Mouse (Mus musculus) urinary bladder, postnatal 0 days (tissue): ENCODE measurements around the gene Ncoa3. TPM values are rescaled to one million over a fixed set of nuclear protein-coding genes. Genes with fewer than 3 reads are reported as not detected.

Experiments used
- polyA plus RNA-seq: library from polyadenylated mRNA; unstranded; fragments of >200 nt; fragmentation: Nextera tagmentation; extraction: Ambion mirVana; gene quantifications from 2 replicates; pipeline ENCODE4 v1.2.1, GENCODE M21; 2015

Ncoa3 gene
- 11.8 and 12.0 TPM in 2 replicates for polyA plus RNA-seq

DNA sequence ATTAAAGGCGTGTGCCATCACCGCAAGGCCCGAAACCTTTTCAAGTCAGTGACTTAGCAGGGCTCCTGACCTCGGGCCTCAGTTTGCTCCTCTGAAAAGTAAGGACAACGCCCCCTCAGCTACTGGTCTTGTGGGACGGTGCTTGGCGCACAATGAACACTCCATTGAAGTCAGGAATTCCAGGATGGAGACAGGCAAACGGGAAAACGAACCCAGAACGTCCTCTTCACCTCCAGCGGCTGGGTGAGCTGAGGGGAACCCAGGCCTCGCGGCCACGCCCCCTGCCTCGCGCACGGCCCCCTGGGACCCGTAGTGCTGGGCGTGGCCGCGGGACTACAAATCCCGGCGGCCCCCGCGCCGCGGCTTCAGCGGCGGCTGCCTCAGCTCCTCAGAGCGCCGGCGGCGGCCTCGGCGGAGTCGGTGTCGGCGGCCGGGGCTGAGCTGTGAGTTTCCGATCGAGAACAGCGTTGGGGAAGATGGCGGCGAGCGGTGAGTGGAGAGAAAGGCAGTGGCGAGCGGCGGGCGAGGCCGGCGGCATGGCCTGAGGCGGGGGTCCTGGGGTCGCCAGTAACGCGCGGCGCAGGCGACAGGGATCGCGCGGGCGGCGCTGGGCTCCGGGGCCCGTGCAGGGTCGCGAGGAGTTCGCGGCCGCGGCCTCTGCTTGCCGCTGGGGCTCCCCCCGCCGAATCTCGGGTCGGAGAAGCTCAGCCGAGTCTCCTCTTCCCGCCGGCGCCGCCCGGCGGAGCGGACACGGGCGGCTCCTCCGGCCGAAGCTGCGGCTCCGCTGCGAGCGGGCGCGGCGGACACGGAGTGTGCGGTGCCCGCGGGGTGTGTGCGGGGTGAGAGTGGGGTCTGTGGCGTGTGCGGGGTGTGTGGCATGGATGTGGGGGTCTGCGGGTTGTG is at the start of gene Ncoa3:
TSS of gene Ncoa3 (plus strand) at position 367 of the 903 bp plus-strand sequence.

Other genes starting within 250 kb of the Ncoa3 start
- gene Zmynd8, start 93.6 kb upstream of the Ncoa3 start, polyA plus RNA-seq = 24.5 and 28.1 TPM in 2 replicates
- gene Sulf2, start 163.0 kb downstream of the Ncoa3 start, polyA plus RNA-seq = 32.7 and 32.9 TPM in 2 replicates